ENCODE assay signal across 8 mouse cellular contexts in genomic region chr15:97822545-97823228, GRCm38 (mm10). TPM values are rescaled to one million over a fixed set of nuclear protein-coding genes. Genes with fewer than 3 reads are reported as not detected.
DNase-seq lines count a peak whose midpoint lies in the region; ATAC-seq and TF ChIP-seq lines count a peak whose summit lies in the region.

No protein-coding gene starts in this region.

- no peaks in the 10 kb centered on the region for H3K36me3 ChIP-seq in kidney, adult 2 months (ENCODE audit: control insufficient read depth, insufficient read depth, low read length)
- peaks cover 2% of the 10 kb centered on the region; the same call in 1 of the 2 replicates for H3K36me3 ChIP-seq in lung, embryonic 16.5 days (ENCODE audit: control insufficient read depth, insufficient read depth, low read length)

- DNase-seq in adrenal gland, adult 2 months: peak; percentile 56
- DNase-seq in adrenal gland, postnatal 14 days: no peak
- DNase-seq in kidney, adult 2 months: no peak
- no peak for DNase-seq in kidney, adult 9 months
- no peak for DNase-seq in layer of hippocampus, postnatal 25 days (ENCODE audit: extremely low spot score in 1 of 2, low spot score in 1 of 2)
- no peak for DNase-seq in right cerebral cortex, postnatal 36 days (ENCODE audit: low spot score in 2 of 2)

- no peak for TF ChIP-seq POLR2A in kidney, adult 2 months (IDR thresholded peaks at IDR 0.05; ENCODE audit: low read depth, low read length)

- no peak for TF ChIP-seq CTCF in kidney, adult 2 months (conservative IDR thresholded peaks at IDR 0.05; ENCODE audit: insufficient read depth, insufficient read length, low read depth, low read length)

- H3K4me1 ChIP-seq in kidney, adult 2 months (ENCODE audit: control insufficient read depth, insufficient read depth, low read length): peaks cover 35% of the 10 kb centered on the region
- peaks cover 47% of the 10 kb centered on the region for H3K4me1 ChIP-seq in brown adipose tissue, adult 24 weeks (ENCODE audit: control insufficient read depth, insufficient read depth, insufficient read length, low read length)
- peaks cover 66% of the 10 kb centered on the region for H3K4me1 ChIP-seq in lung, embryonic 16.5 days (replicated peaks; ENCODE audit: control insufficient read depth, insufficient read depth, low read length)

- H3K9me3 ChIP-seq in lung, embryonic 16.5 days (ENCODE audit: control insufficient read depth, low read length): no peaks in the 10 kb centered on the region

- H3K4me2 ChIP-seq in lung, embryonic 16.5 days (ENCODE audit: low read depth, low read length): 0 out of 2 replicates have a peak overlapping the region, but pooled peaks have one; percentile 8

- H3K4me3 ChIP-seq in kidney, adult 2 months (ENCODE audit: insufficient read depth, low read depth, low read length): no peak overlapping the region
- H3K4me3 ChIP-seq in brown adipose tissue, adult 24 weeks (ENCODE audit: insufficient read depth, low read depth, low read length): peak overlapping the region; percentile 23
- H3K4me3 ChIP-seq in lung, embryonic 16.5 days (ENCODE audit: low read length): no peak overlapping the region

- WGBS in kidney, adult 2 months: 34% methylated on average over 12 of the region's 12 CpGs
- 32% methylated on average over 11 of the region's 12 CpGs for WGBS in lung, embryonic 16.5 days

- H3K27me3 ChIP-seq in kidney, adult 2 months (replicated peaks; ENCODE audit: control insufficient read depth, insufficient read depth, low read length): no peaks in the 10 kb centered on the region
- no peaks in the 10 kb centered on the region for H3K27me3 ChIP-seq in lung, embryonic 16.5 days (ENCODE audit: control insufficient read depth, insufficient read depth, low read depth, low read length)

- ATAC-seq in lung, embryonic 16.5 days (ENCODE audit: low read depth): peak; percentile 61

- peak overlapping the region; percentile 87 for H3K27ac ChIP-seq in kidney, adult 2 months (ENCODE audit: insufficient read depth, low read depth, low read length)
- peak overlapping the region; percentile 51 for H3K27ac ChIP-seq in brown adipose tissue, adult 24 weeks (replicated peaks; ENCODE audit: low read depth, low read length)
- peak overlapping the region; percentile 61 for H3K27ac ChIP-seq in lung, embryonic 16.5 days (ENCODE audit: low read length)

- H3K9ac ChIP-seq in lung, embryonic 16.5 days (ENCODE audit: low read length): no peak overlapping the region

RNA-seq across cellular contexts. Expression of gene Hdac7, which starts 21.6 kb away (rescaled TPM):
- total RNA-seq in adrenal gland, adult 2 months (2021): 10 to 100 TPM; 52.5 to 65.1 TPM
- polyA plus RNA-seq in adrenal gland, adult 2 months (2012; rRNA removed): 256 and 263 TPM in 2 replicates
- 60.1 and 75.8 TPM in 2 replicates for total RNA-seq in adrenal gland, postnatal 14 days (2021)
- 41.6 and 45.4 TPM in 2 replicates for polyA plus RNA-seq in kidney, adult 2 months (2012; rRNA removed)
- 10.0 and 10.2 TPM in 2 replicates for polyA plus RNA-seq in brown adipose tissue, adult 24 weeks (2012; ENCODE audit: insufficient read depth, insufficient read length, missing spikeins)
- polyA plus RNA-seq in lung, embryonic 16.5 days (2015; fragmentation: Nextera tagmentation; extraction: Ambion mirVana): 44.2 and 48.5 TPM in 2 replicates
- total RNA-seq in layer of hippocampus, postnatal 25 days (2021): 10 to 100 TPM; 15.6 to 30.1 TPM

RNA-seq across cellular contexts. Expression of gene Slc48a1, which starts 44.4 kb away (rescaled TPM):
- total RNA-seq in adrenal gland, adult 2 months (2021): 100 to 1,000 TPM; 116 to 158 TPM
- 204 and 217 TPM in 2 replicates for polyA plus RNA-seq in adrenal gland, adult 2 months (2012; rRNA removed)
- 68.8 and 76.9 TPM in 2 replicates for total RNA-seq in adrenal gland, postnatal 14 days (2021)
- polyA plus RNA-seq in kidney, adult 2 months (2012; rRNA removed): 182 and 203 TPM in 2 replicates
- 70.5 and 79.9 TPM in 2 replicates for polyA plus RNA-seq in brown adipose tissue, adult 24 weeks (2012; ENCODE audit: insufficient read depth, insufficient read length, missing spikeins)
- 46.8 and 49.5 TPM in 2 replicates for polyA plus RNA-seq in lung, embryonic 16.5 days (2015; fragmentation: Nextera tagmentation; extraction: Ambion mirVana)
- total RNA-seq in layer of hippocampus, postnatal 25 days (2021): 100 to 1,000 TPM; 151 to 169 TPM

RNA-seq across cellular contexts. Expression of gene Rapgef3, which starts 54.9 kb away (rescaled TPM):
- total RNA-seq in adrenal gland, adult 2 months (2021): 10 to 100 TPM; 13.4 to 18.6 TPM
- 44.5 and 52.6 TPM in 2 replicates for polyA plus RNA-seq in adrenal gland, adult 2 months (2012; rRNA removed)
- 22.2 and 24.9 TPM in 2 replicates for total RNA-seq in adrenal gland, postnatal 14 days (2021)
- 136 and 184 TPM in 2 replicates for polyA plus RNA-seq in kidney, adult 2 months (2012; rRNA removed)
- polyA plus RNA-seq in brown adipose tissue, adult 24 weeks (2012; ENCODE audit: insufficient read depth, insufficient read length, missing spikeins): 6.1 and 6.6 TPM in 2 replicates
- 20.8 and 22.7 TPM in 2 replicates for polyA plus RNA-seq in lung, embryonic 16.5 days (2015; fragmentation: Nextera tagmentation; extraction: Ambion mirVana)
- total RNA-seq in layer of hippocampus, postnatal 25 days (2021): 10 to 100 TPM; 36.3 to 40.3 TPM
